Mouse (Mus musculus) lung, postnatal 0 days (tissue): ENCODE data around the gene Rtcb. TPM values are rescaled to one million over a fixed set of nuclear protein-coding genes. Genes with fewer than 3 reads are reported as not detected.

Source experiments
- ATAC-seq: fragments of 200-750 bp; cut with Nextera tagmentation; 2 replicates; pipeline ENCODE4 v1.8.0; 2017; ENCODE audit warnings: moderate library complexity
- DNase-seq: peaks from one replicate; pipeline ENCODE4 v3.0.0-alpha.2; 2016; ENCODE audit warnings: low spot score
- H3K27ac ChIP-seq: fragments of 300-500 bp; sonication (generic); 2 replicates; pipeline ENCODE4 v1.5.1; 2014; ENCODE audit warnings: antibody characterized with exemption, mild to moderate bottlenecking, low read length, mixed read lengths
- H3K27me3 ChIP-seq: fragments of 300-500 bp; sonication (generic); replicated peaks from 2 replicates; pipeline ENCODE4 v1.6.1; 2014; ENCODE audit warnings: low read length, mixed read lengths; ENCODE audit not compliant: insufficient read depth
- H3K36me3 ChIP-seq: fragments of 300-500 bp; sonication (generic); 2 replicates; pipeline ENCODE4 v1.6.1; 2014; ENCODE audit warnings: low read length, mixed read lengths; ENCODE audit not compliant: insufficient read depth
- H3K4me1 ChIP-seq: fragments of 300-500 bp; sonication (generic); 2 replicates; pipeline ENCODE4 v1.6.1; 2014; ENCODE audit warnings: antibody characterized with exemption, low read depth, low read length, mixed read lengths; ENCODE audit not compliant: insufficient read depth
- H3K4me2 ChIP-seq: fragments of 300-500 bp; sonication (generic); replicated peaks from 2 replicates; pipeline ENCODE4 v1.6.1; 2014; ENCODE audit warnings: low read depth, mild to moderate bottlenecking, low read length, moderate library complexity, mixed read lengths
- H3K4me3 ChIP-seq: fragments of 300-500 bp; sonication (generic); 2 replicates; pipeline ENCODE4 v1.5.1; 2014; ENCODE audit warnings: low read depth, low read length
- H3K9ac ChIP-seq: fragments of 300-500 bp; sonication (generic); replicated peaks from 2 replicates; pipeline ENCODE4 v1.6.1; 2014; ENCODE audit warnings: low read depth, mild to moderate bottlenecking
- H3K9me3 ChIP-seq: fragments of 300-500 bp; sonication (generic); 2 replicates; pipeline ENCODE4 v1.6.1; 2016; ENCODE audit warnings: low read length, mixed read lengths
- CTCF ChIP-seq: IDR thresholded peaks from 2 replicates; pipeline ENCODE4 v1.5.1; 2016; ENCODE audit warnings: antibody characterized with exemption, mild to moderate bottlenecking
- EP300 ChIP-seq: IDR thresholded peaks from 2 replicates; pipeline ENCODE4 v1.6.1; 2016; ENCODE audit warnings: antibody characterized with exemption, mild to moderate bottlenecking, control low read depth
- WGBS: fragments of 180-500 bp; shearing (Covaris S2); extraction: QIAGEN DNeasy Blood & Tissue Kit; methylation state at CpG from one replicate; pipeline ENCODE4 v1.1.7; 2014; 5-methylcytosine and 5-hydroxymethylcytosine counted together
- polyA plus RNA-seq: library from polyadenylated mRNA; unstranded; fragments of >200 nt; fragmentation: Nextera tagmentation; extraction: Ambion mirVana; gene quantifications from 2 replicates; pipeline ENCODE4 v1.2.1, GENCODE M21; 2015

Rtcb gene
- polyA plus RNA-seq, 1 experiment from 2014 or later = 100 TPM

- Histone ChIP-seq H3K4me2 (no peak overlapping the region), H3K9me3 (no peaks in the 10 kb centered on the region), H3K36me3 (no peaks in the 10 kb centered on the region), H3K9ac (no peak overlapping the region), H3K27ac (no peak overlapping the region), H3K4me3 (no peak overlapping the region), H3K27me3 (no peaks in the 10 kb centered on the region), H3K4me1 (no peaks in the 10 kb centered on the region)
- WGBS = 59% methylated on average over 6 of the region's 6 CpGs
- DNase-seq = peak; percentile 11
- TF ChIP-seq EP300 (no peak), CTCF (no peak)
- peak; percentile 56 for ATAC-seq
Observed at GRCm38 (mm10) chr10:85989412-85990115, 31.9 kb upstream of the Rtcb start.

- Histone ChIP-seq H3K36me3 (no peaks in the 10 kb centered on the region), H3K27ac (no peak overlapping the region), H3K4me2 (no peak overlapping the region), H3K4me3 (no peak overlapping the region), H3K9ac (no peak overlapping the region), H3K4me1 (no peaks in the 10 kb centered on the region), H3K9me3 (no peaks in the 10 kb centered on the region), H3K27me3 (no peaks in the 10 kb centered on the region)
- ATAC-seq (peak; percentile 38), DNase-seq (no peak)
- WGBS = 46% methylated on average over 4 of the region's 4 CpGs
- no peak for TF ChIP-seq EP300
Observed at GRCm38 (mm10) chr10:85972915-85973314, 15.3 kb upstream of the Rtcb start.

- Histone ChIP-seq H3K36me3 (no peaks in the 10 kb centered on the region), H3K27me3 (no peaks in the 10 kb centered on the region), H3K4me3 (no peak overlapping the region), H3K4me1 (no peaks in the 10 kb centered on the region), H3K9me3 (no peaks in the 10 kb centered on the region), H3K4me2 (no peak overlapping the region), H3K27ac (no peak overlapping the region), H3K9ac (no peak overlapping the region)
- no peak for ATAC-seq
- DNase-seq = no peak
- WGBS = 81% methylated on average over 9 of the region's 9 CpGs
- no peak for TF ChIP-seq CTCF
- no peak for TF ChIP-seq EP300
Observed at GRCm38 (mm10) chr10:85971826-85972225, 14.2 kb upstream of the Rtcb start.

- Histone ChIP-seq H3K9me3 (no peaks in the 10 kb centered on the region), H3K36me3 (no peaks in the 10 kb centered on the region), H3K4me3 (no peak overlapping the region), H3K27ac (no peak overlapping the region), H3K4me2 (no peak overlapping the region), H3K4me1 (no peaks in the 10 kb centered on the region), H3K9ac (no peak overlapping the region), H3K27me3 (no peaks in the 10 kb centered on the region)
- ATAC-seq = no peak
- no peak for DNase-seq
- 46% methylated on average over 8 of the region's 8 CpGs for WGBS
- TF ChIP-seq CTCF = no peak
Observed at GRCm38 (mm10) chr10:85969894-85970620, 12.4 kb upstream of the Rtcb start.

GRCm38 (mm10) chr10:85968731-85969130, 11.1 kb upstream of the Rtcb start:
- ATAC-seq = no peak
- H3K27me3 ChIP-seq = no peaks in the 10 kb centered on the region
- 31% methylated on average over 2 of the region's 2 CpGs for WGBS

GRCm38 (mm10) chr10:85968157-85968634, 10.6 kb upstream of the Rtcb start:
- TF ChIP-seq EP300 (no peak), CTCF (peak; percentile 89)
- Histone ChIP-seq H3K4me3 (no peak overlapping the region), H3K9me3 (no peaks in the 10 kb centered on the region), H3K4me2 (no peak overlapping the region), H3K4me1 (no peaks in the 10 kb centered on the region), H3K27me3 (no peaks in the 10 kb centered on the region), H3K27ac (no peak overlapping the region), H3K9ac (no peak overlapping the region), H3K36me3 (no peaks in the 10 kb centered on the region)
- DNase-seq = peak; percentile 67
- 8% methylated on average over 7 of the region's 7 CpGs for WGBS
- peak; percentile 40; the same call in 1 of the 2 replicates for ATAC-seq

More at GRCm38 (mm10) chr10:85968731-85969130, 11.1 kb upstream of the Rtcb start:
- TF ChIP-seq EP300 = no peak
- no peak for TF ChIP-seq CTCF
- Histone ChIP-seq H3K4me2 (no peak overlapping the region), H3K4me3 (no peak overlapping the region), H3K27ac (no peak overlapping the region), H3K36me3 (no peaks in the 10 kb centered on the region), H3K4me1 (no peaks in the 10 kb centered on the region), H3K9ac (no peak overlapping the region), H3K9me3 (no peaks in the 10 kb centered on the region)
- DNase-seq = no peak
